In genomic region chr13:17708784-17709311, GRCm38 (mm10) we compare ENCODE assay signal across 17 mouse cellular contexts. TPM values are rescaled to one million over a fixed set of nuclear protein-coding genes. Genes with fewer than 3 reads are reported as not detected.
DNase-seq lines count a peak whose midpoint lies in the region; ATAC-seq and TF ChIP-seq lines count a peak whose summit lies in the region.
"Had no signal": no experiment of that assay in that cellular context is flagged by ENCODE, and none has a peak within 500 bp of the region (broad histone marks: within the 10 kb centered on the region; RNA-seq: fewer than 3 reads in every experiment).

No protein-coding gene starts in this region.

- 75% methylated on average over 5 of the region's 5 CpGs for WGBS in forebrain, embryonic 13.5 days
- 72% methylated on average over 5 of the region's 5 CpGs for WGBS in forebrain, postnatal 0 days
- 80% methylated on average over 5 of the region's 5 CpGs for WGBS in hindbrain, embryonic 13.5 days
- 77% methylated on average over 5 of the region's 5 CpGs for WGBS in hindbrain, embryonic 14.5 days
- 76% methylated on average over 5 of the region's 5 CpGs for WGBS in neural tube, embryonic 14.5 days
- WGBS in neural tube, embryonic 15.5 days, result 77% methylated on average over 5 of the region's 5 CpGs

- no peaks in the 10 kb centered on the region for H3K36me3 ChIP-seq in forebrain, embryonic 13.5 days (ENCODE audit: poor library complexity, severe bottlenecking)
- H3K36me3 ChIP-seq in forebrain, postnatal 0 days (ENCODE audit: insufficient read depth), result no peaks in the 10 kb centered on the region
- no peaks in the 10 kb centered on the region for H3K36me3 ChIP-seq in hindbrain, embryonic 13.5 days
- H3K36me3 ChIP-seq in hindbrain, embryonic 14.5 days (replicated peaks; ENCODE audit: control insufficient read depth, insufficient read depth), result no peaks in the 10 kb centered on the region
- no peaks in the 10 kb centered on the region for H3K36me3 ChIP-seq in neural tube, embryonic 14.5 days (ENCODE audit: control insufficient read depth, insufficient read depth, low read length)
- H3K36me3 ChIP-seq in neural tube, embryonic 15.5 days, result no peaks in the 10 kb centered on the region
- H3K36me3 ChIP-seq: intestine, embryonic 15.5 days had no signal

- H3K9me3 ChIP-seq in forebrain, embryonic 13.5 days (replicated peaks), result no peaks in the 10 kb centered on the region
- no peaks in the 10 kb centered on the region for H3K9me3 ChIP-seq in forebrain, postnatal 0 days (ENCODE audit: low read length)
- H3K9me3 ChIP-seq in hindbrain, embryonic 13.5 days, result no peaks in the 10 kb centered on the region
- no peaks in the 10 kb centered on the region for H3K9me3 ChIP-seq in hindbrain, embryonic 14.5 days (ENCODE audit: control insufficient read depth, low read length)
- no peaks in the 10 kb centered on the region for H3K9me3 ChIP-seq in neural tube, embryonic 14.5 days (ENCODE audit: control insufficient read depth, low read length)
- H3K9me3 ChIP-seq in neural tube, embryonic 15.5 days (replicated peaks), result no peaks in the 10 kb centered on the region
- H3K9me3 ChIP-seq: embryonic facial prominence, embryonic 10.5 days; heart, embryonic 12.5 days; hindbrain, embryonic 10.5 days; intestine, embryonic 15.5 days had no signal

- H3K4me2 ChIP-seq in forebrain, embryonic 13.5 days, result no peak overlapping the region
- H3K4me2 ChIP-seq in forebrain, postnatal 0 days (ENCODE audit: low read depth), result no peak overlapping the region
- H3K4me2 ChIP-seq in hindbrain, embryonic 13.5 days, result no peak overlapping the region
- H3K4me2 ChIP-seq in hindbrain, embryonic 14.5 days (replicated peaks), result no peak overlapping the region
- no peak overlapping the region for H3K4me2 ChIP-seq in neural tube, embryonic 14.5 days (ENCODE audit: low read depth, low read length)
- no peak overlapping the region for H3K4me2 ChIP-seq in neural tube, embryonic 15.5 days
- H3K4me2 ChIP-seq: heart, embryonic 12.5 days; intestine, embryonic 15.5 days had no signal

- H3K9ac ChIP-seq in forebrain, embryonic 13.5 days, result no peak overlapping the region
- H3K9ac ChIP-seq in forebrain, postnatal 0 days, result no peak overlapping the region
- H3K9ac ChIP-seq in hindbrain, embryonic 13.5 days, result no peak overlapping the region
- no peak overlapping the region for H3K9ac ChIP-seq in hindbrain, embryonic 14.5 days
- H3K9ac ChIP-seq in neural tube, embryonic 14.5 days (replicated peaks; ENCODE audit: low read depth, low read length), result no peak overlapping the region
- no peak overlapping the region for H3K9ac ChIP-seq in neural tube, embryonic 15.5 days (replicated peaks)
- H3K9ac ChIP-seq: heart, embryonic 12.5 days; intestine, embryonic 15.5 days had no signal

- no peak for TF ChIP-seq CTCF in forebrain, postnatal 0 days (IDR thresholded peaks at IDR 0.05; ENCODE audit: low read depth)

- no peaks in the 10 kb centered on the region for H3K4me1 ChIP-seq in forebrain, embryonic 13.5 days
- no peaks in the 10 kb centered on the region for H3K4me1 ChIP-seq in forebrain, postnatal 0 days (ENCODE audit: insufficient read depth)
- H3K4me1 ChIP-seq in hindbrain, embryonic 13.5 days (replicated peaks), result no peaks in the 10 kb centered on the region; the same call in 1 of the 2 replicates
- no peaks in the 10 kb centered on the region for H3K4me1 ChIP-seq in hindbrain, embryonic 14.5 days (replicated peaks; ENCODE audit: control insufficient read depth, insufficient read depth, low read length)
- no peaks in the 10 kb centered on the region for H3K4me1 ChIP-seq in neural tube, embryonic 14.5 days (ENCODE audit: control insufficient read depth, insufficient read depth, low read length)
- no peaks in the 10 kb centered on the region for H3K4me1 ChIP-seq in neural tube, embryonic 15.5 days
- H3K4me1 ChIP-seq: embryonic facial prominence, embryonic 10.5 days; heart, embryonic 12.5 days; hindbrain, embryonic 10.5 days; intestine, embryonic 15.5 days had no signal

- H3K27me3 ChIP-seq in forebrain, embryonic 13.5 days, result no peaks in the 10 kb centered on the region
- H3K27me3 ChIP-seq in forebrain, postnatal 0 days (ENCODE audit: insufficient read depth, low read length), result no peaks in the 10 kb centered on the region
- no peaks in the 10 kb centered on the region for H3K27me3 ChIP-seq in hindbrain, embryonic 13.5 days
- no peaks in the 10 kb centered on the region for H3K27me3 ChIP-seq in hindbrain, embryonic 14.5 days (ENCODE audit: control insufficient read depth, insufficient read depth, low read length)
- H3K27me3 ChIP-seq in neural tube, embryonic 14.5 days (ENCODE audit: control insufficient read depth, insufficient read depth, low read length), result no peaks in the 10 kb centered on the region
- no peaks in the 10 kb centered on the region for H3K27me3 ChIP-seq in neural tube, embryonic 15.5 days (replicated peaks)
- H3K27me3 ChIP-seq: heart, embryonic 12.5 days; intestine, embryonic 15.5 days had no signal

- DNase-seq in forebrain, postnatal 0 days, result no peak
- no peak for DNase-seq in hindbrain, embryonic 14.5 days (ENCODE audit: low spot score)
- no peak for DNase-seq in cerebellum, postnatal 14 days
- DNase-seq in cerebellum, adult 9-11 months, result no peak
- DNase-seq: adrenal gland, postnatal 10 days; cerebellum, adult 11-12 months; cerebellum, adult 9-10 months; gastrocnemius, adult 2 months; gastrocnemius, postnatal 25 days had no signal

- peak; percentile 67; the same call in 1 of the 2 replicates for ATAC-seq in forebrain, embryonic 13.5 days
- no peak for ATAC-seq in forebrain, postnatal 0 days
- ATAC-seq in hindbrain, embryonic 13.5 days (ENCODE audit: low FRiP score), result peak; percentile 36; the same call in 1 of the 2 replicates
- ATAC-seq in hindbrain, embryonic 14.5 days (ENCODE audit: low FRiP score), result no peak
- ATAC-seq in neural tube, embryonic 14.5 days (ENCODE audit: low read depth), result 0 out of 2 replicates have a peak, but pooled peaks have one; percentile 25
- no peak for ATAC-seq in neural tube, embryonic 15.5 days (ENCODE audit: low FRiP score)
- ATAC-seq: intestine, embryonic 15.5 days had no signal

- H3K27ac ChIP-seq in forebrain, embryonic 13.5 days, result no peak overlapping the region
- H3K27ac ChIP-seq in forebrain, postnatal 0 days (ENCODE audit: low read depth, low read length), result no peak overlapping the region
- no peak overlapping the region for H3K27ac ChIP-seq in hindbrain, embryonic 13.5 days
- H3K27ac ChIP-seq in hindbrain, embryonic 14.5 days, result no peak overlapping the region
- no peak overlapping the region for H3K27ac ChIP-seq in neural tube, embryonic 14.5 days (ENCODE audit: low read depth, low read length)
- no peak overlapping the region for H3K27ac ChIP-seq in neural tube, embryonic 15.5 days (replicated peaks)
- H3K27ac ChIP-seq: embryonic facial prominence, embryonic 10.5 days; gastrocnemius, adult 2 months; hindbrain, embryonic 10.5 days; intestine, embryonic 15.5 days had no signal

- no peak overlapping the region for H3K4me3 ChIP-seq in forebrain, embryonic 13.5 days
- H3K4me3 ChIP-seq in forebrain, postnatal 0 days (ENCODE audit: low read depth, low read length), result no peak overlapping the region
- no peak overlapping the region for H3K4me3 ChIP-seq in hindbrain, embryonic 13.5 days
- no peak overlapping the region for H3K4me3 ChIP-seq in hindbrain, embryonic 14.5 days (replicated peaks; ENCODE audit: low read length)
- H3K4me3 ChIP-seq in neural tube, embryonic 14.5 days (ENCODE audit: low read depth, low read length), result no peak overlapping the region
- H3K4me3 ChIP-seq in neural tube, embryonic 15.5 days (replicated peaks), result no peak overlapping the region
- H3K4me3 ChIP-seq: embryonic facial prominence, embryonic 10.5 days; gastrocnemius, adult 2 months; heart, embryonic 12.5 days; hindbrain, embryonic 10.5 days; intestine, embryonic 15.5 days had no signal

RNA-seq across cellular contexts. Expression of gene Sugct, which starts 13.5 kb away (rescaled TPM):
- polyA plus RNA-seq in forebrain, embryonic 13.5 days (2015; fragmentation: Nextera tagmentation; extraction: Ambion mirVana), result 2.3 and 3.3 TPM in 2 replicates
- total RNA-seq in forebrain, postnatal 0 days (2014; rRNA removed), result 0.77 and 1.4 TPM in 2 replicates
- 1.7 and 2.1 TPM in 2 replicates for polyA plus RNA-seq in forebrain, postnatal 0 days (2015; fragmentation: Nextera tagmentation; extraction: Ambion mirVana)
- polyA plus RNA-seq in hindbrain, embryonic 13.5 days (2015; fragmentation: Nextera tagmentation; extraction: Ambion mirVana), result 3.4 and 3.5 TPM in 2 replicates
- 2.7 and 3.7 TPM in 2 replicates for polyA plus RNA-seq in hindbrain, embryonic 14.5 days (2014; fragmentation: Nextera tagmentation; extraction: Ambion mirVana)
- 2.2 and 2.3 TPM in 2 replicates for polyA plus RNA-seq in neural tube, embryonic 14.5 days (2014; fragmentation: Nextera tagmentation; extraction: Ambion mirVana)
- polyA plus RNA-seq in neural tube, embryonic 15.5 days (2015; fragmentation: Nextera tagmentation; extraction: Ambion mirVana), result 2.8 and 3.5 TPM in 2 replicates

RNA-seq across cellular contexts. Expression of gene Mplkip, which starts 13.9 kb away (rescaled TPM):
- polyA plus RNA-seq in forebrain, embryonic 13.5 days (2015; fragmentation: Nextera tagmentation; extraction: Ambion mirVana), result 48.6 and 51.7 TPM in 2 replicates
- total RNA-seq in forebrain, postnatal 0 days (2014; rRNA removed), result 15.2 and 20.1 TPM in 2 replicates
- polyA plus RNA-seq in forebrain, postnatal 0 days (2015; fragmentation: Nextera tagmentation; extraction: Ambion mirVana), result 32.0 and 37.0 TPM in 2 replicates
- 46.4 and 47.4 TPM in 2 replicates for polyA plus RNA-seq in hindbrain, embryonic 13.5 days (2015; fragmentation: Nextera tagmentation; extraction: Ambion mirVana)
- 49.0 and 51.8 TPM in 2 replicates for polyA plus RNA-seq in hindbrain, embryonic 14.5 days (2014; fragmentation: Nextera tagmentation; extraction: Ambion mirVana)
- 47.7 and 55.4 TPM in 2 replicates for polyA plus RNA-seq in neural tube, embryonic 14.5 days (2014; fragmentation: Nextera tagmentation; extraction: Ambion mirVana)
- polyA plus RNA-seq in neural tube, embryonic 15.5 days (2015; fragmentation: Nextera tagmentation; extraction: Ambion mirVana), result 41.2 and 44.6 TPM in 2 replicates

Comparison
In these comparisons a context has a peak if more than half of its experiments do, and no peak if none do; other contexts are left out.
1. ATAC-seq: peak in forebrain, embryonic 13.5 days (single experiment), hindbrain, embryonic 13.5 days (single experiment) and neural tube, embryonic 14.5 days (single experiment); none in forebrain, postnatal 0 days (single experiment), hindbrain, embryonic 14.5 days (single experiment) and neural tube, embryonic 15.5 days (single experiment).